Mouse (Mus musculus) C2C12 (cell line): Measurements from ENCODE around the gene Nyap2. TPM values are rescaled to one million over a fixed set of nuclear protein-coding genes. Genes with fewer than 3 reads are reported as not detected.
A peak's percentile ranks its signal among the peaks of the same experiment; 100 is the strongest.

ENCODE experiments used
- H3K27me3 ChIP-seq: one replicate; pipeline ENCODE4 v1.6.1; 2011; ENCODE audit not compliant: control insufficient read depth, insufficient read depth, insufficient read length
- H3K36me3 ChIP-seq: one replicate; pipeline ENCODE4 v1.6.1; 2011; ENCODE audit not compliant: control insufficient read depth, insufficient read depth
- H3K4me3 ChIP-seq: one replicate; pipeline ENCODE4 v1.5.1; 2011; ENCODE audit warnings: mild to moderate bottlenecking, control low read depth; ENCODE audit not compliant: poor library complexity, insufficient read depth, severe bottlenecking
- H3K79me2 ChIP-seq: one replicate; pipeline ENCODE4 v1.6.1; 2011; ENCODE audit not compliant: control insufficient read depth, insufficient read depth
- H3K79me3 ChIP-seq: one replicate; pipeline ENCODE4 v1.6.1; 2011; ENCODE audit warnings: low read depth, control low read depth
- H3ac ChIP-seq: one replicate; pipeline ENCODE3; 2011; ENCODE audit warnings: low read depth; ENCODE audit not compliant: control insufficient read depth, insufficient read length
- CEBPB ChIP-seq: IDR thresholded peaks from one replicate; pipeline ENCODE4 v1.6.1; 2011; ENCODE audit warnings: low read depth, mild to moderate bottlenecking, control low read depth, moderate library complexity
- CTCF ChIP-seq: IDR thresholded peaks from one replicate; pipeline ENCODE4 v1.5.1; 2011; ENCODE audit not compliant: control insufficient read depth, insufficient read depth, insufficient read length
- FOSL1 ChIP-seq: IDR thresholded peaks from one replicate; pipeline ENCODE4 v1.8.0; 2011; ENCODE audit warnings: mild to moderate bottlenecking, low read length; ENCODE audit not compliant: poor library complexity, insufficient read depth, severe bottlenecking
- MAX ChIP-seq: IDR thresholded peaks from one replicate; pipeline ENCODE4 v1.6.1; 2011; ENCODE audit warnings: mild to moderate bottlenecking, control low read depth
- MYOD1 ChIP-seq: IDR thresholded peaks from one replicate; pipeline ENCODE4 v1.6.1; 2011; ENCODE audit warnings: low read depth; ENCODE audit not compliant: control insufficient read depth, insufficient read length
- MYOG ChIP-seq: IDR thresholded peaks from one replicate; pipeline ENCODE4 v1.6.1; 2011; ENCODE audit not compliant: control insufficient read depth, insufficient read length; ENCODE audit errors: extremely low read depth
- USF1 ChIP-seq: IDR thresholded peaks from one replicate; pipeline ENCODE4 v1.6.1; 2011; ENCODE audit warnings: low read depth, mild to moderate bottlenecking, control low read depth, moderate library complexity
- polyA plus RNA-seq: library from polyadenylated mRNA; unstranded; fragments of >200 nt; fragmentation: generic; extraction: Trizol; gene quantifications from one replicate; pipeline ENCODE4 v1.2.1, GENCODE M21; 2012; ENCODE audit warnings: missing spikeins

Nyap2 gene
- polyA plus RNA-seq, 1 experiment = not detected

DNA sequence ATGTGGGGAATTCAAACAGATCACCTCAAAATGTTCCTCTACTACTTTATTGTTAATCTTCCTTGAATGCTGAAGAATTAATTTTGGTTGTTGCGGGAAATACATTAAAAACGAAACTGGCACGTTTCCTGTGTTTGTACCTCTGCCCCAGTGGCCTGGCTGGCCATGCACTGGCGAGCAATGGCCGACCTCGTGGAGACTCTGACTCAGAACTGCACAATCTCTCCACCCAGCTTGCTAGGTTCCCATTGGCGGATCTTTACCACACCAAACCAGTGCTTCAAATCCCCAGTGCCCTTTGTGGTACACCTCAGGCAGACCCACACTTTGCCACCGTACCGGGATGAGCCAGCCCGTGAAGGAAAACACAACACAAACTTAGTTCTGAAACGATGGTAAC lies 173.3 kb downstream of the Nyap2 start:
- Histone ChIP-seq H3K4me3 (no peak overlapping the region), H3K79me3 (no peaks in the 10 kb centered on the region), H3ac (no peak overlapping the region), H3K36me3 (no peaks in the 10 kb centered on the region), H3K79me2 (no peaks in the 10 kb centered on the region), H3K27me3 (no peaks in the 10 kb centered on the region)
- no peak for TF ChIP-seq CTCF
- peak; percentile 76 for TF ChIP-seq MAX
- TF ChIP-seq CEBPB = no peak
- TF ChIP-seq MYOG = no peak
- no peak for TF ChIP-seq FOSL1
- TF ChIP-seq MYOD1 = no peak
- no peak for TF ChIP-seq USF1

DNA sequence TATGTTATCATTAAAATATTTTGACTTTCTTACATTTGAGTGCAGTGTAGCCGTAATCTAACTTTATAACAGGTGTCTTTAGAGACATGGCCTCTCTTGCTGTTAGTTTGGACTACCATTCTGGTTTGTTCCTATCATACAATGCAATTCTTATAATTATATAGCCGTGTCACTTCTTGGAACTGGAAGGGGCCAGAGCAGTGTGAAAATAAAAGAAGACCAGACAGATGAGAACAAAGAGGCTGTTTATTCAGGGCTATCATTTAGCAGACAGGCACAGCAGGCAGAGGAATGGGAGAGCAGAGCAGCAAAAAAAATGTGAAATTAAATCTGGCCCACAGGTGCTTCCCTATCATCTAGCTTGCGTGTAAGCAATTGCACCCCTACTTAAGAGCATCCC lies 189.7 kb downstream of the Nyap2 start:
- H3K36me3 ChIP-seq = no peaks in the 10 kb centered on the region
- no peak overlapping the region for H3K4me3 ChIP-seq
- TF ChIP-seq CTCF = no peak
- TF ChIP-seq MYOD1 = no peak
- TF ChIP-seq FOSL1 = no peak
- TF ChIP-seq MAX = no peak
- no peak for TF ChIP-seq CEBPB
- TF ChIP-seq MYOG = no peak
- TF ChIP-seq USF1 = no peak
- H3ac ChIP-seq = no peak overlapping the region
- no peaks in the 10 kb centered on the region for H3K79me3 ChIP-seq
- no peaks in the 10 kb centered on the region for H3K27me3 ChIP-seq
- H3K79me2 ChIP-seq = no peaks in the 10 kb centered on the region

GRCm38 (mm10) chr1:81280978-81281377 lies 204.2 kb downstream of the Nyap2 start:
- Histone ChIP-seq H3K79me3 (no peaks in the 10 kb centered on the region), H3K36me3 (no peaks in the 10 kb centered on the region), H3K79me2 (no peaks in the 10 kb centered on the region), H3ac (no peak overlapping the region), H3K27me3 (no peaks in the 10 kb centered on the region), H3K4me3 (no peak overlapping the region)
- TF ChIP-seq CEBPB (no peak), USF1 (no peak), MYOD1 (no peak), FOSL1 (no peak), CTCF (no peak), MAX (no peak), MYOG (no peak)

DNA sequence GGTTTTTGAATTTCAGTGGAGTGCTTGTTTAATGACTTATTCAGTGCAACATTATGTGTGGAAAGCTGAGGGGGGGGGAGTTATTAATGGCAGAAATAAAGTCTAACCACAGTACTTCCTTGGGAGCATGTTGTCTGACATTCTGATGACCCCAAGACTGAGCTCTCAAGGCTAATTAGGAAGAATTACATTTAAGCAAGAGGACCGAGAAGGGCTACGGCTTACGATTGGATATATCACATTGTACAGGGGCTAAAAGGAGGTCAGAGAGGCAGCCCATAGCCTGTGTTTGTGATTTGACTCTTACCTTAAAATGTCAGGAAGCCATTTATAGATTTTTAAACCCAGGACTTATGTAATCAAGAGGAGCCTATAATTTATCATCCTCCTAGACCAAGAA lies 208.9 kb downstream of the Nyap2 start:
- H3K79me3 ChIP-seq = no peaks in the 10 kb centered on the region
- H3K4me3 ChIP-seq = no peak overlapping the region
- no peak overlapping the region for H3ac ChIP-seq
- no peaks in the 10 kb centered on the region for H3K36me3 ChIP-seq
- H3K27me3 ChIP-seq = no peaks in the 10 kb centered on the region
- no peaks in the 10 kb centered on the region for H3K79me2 ChIP-seq
- TF ChIP-seq CEBPB (no peak), MYOG (no peak), MAX (no peak), MYOD1 (no peak), CTCF (no peak), USF1 (no peak), FOSL1 (no peak)

GRCm38 (mm10) chr1:81287088-81287487 lies 210.3 kb downstream of the Nyap2 start:
- Histone ChIP-seq H3K4me3 (no peak overlapping the region), H3K79me3 (no peaks in the 10 kb centered on the region), H3K36me3 (no peaks in the 10 kb centered on the region), H3K79me2 (no peaks in the 10 kb centered on the region), H3ac (no peak overlapping the region), H3K27me3 (no peaks in the 10 kb centered on the region)
- no peak for TF ChIP-seq MYOG
- TF ChIP-seq MAX = no peak
- TF ChIP-seq MYOD1 = no peak
- TF ChIP-seq CTCF = peak; percentile 4
- TF ChIP-seq USF1 = no peak
- TF ChIP-seq CEBPB = no peak

DNA sequence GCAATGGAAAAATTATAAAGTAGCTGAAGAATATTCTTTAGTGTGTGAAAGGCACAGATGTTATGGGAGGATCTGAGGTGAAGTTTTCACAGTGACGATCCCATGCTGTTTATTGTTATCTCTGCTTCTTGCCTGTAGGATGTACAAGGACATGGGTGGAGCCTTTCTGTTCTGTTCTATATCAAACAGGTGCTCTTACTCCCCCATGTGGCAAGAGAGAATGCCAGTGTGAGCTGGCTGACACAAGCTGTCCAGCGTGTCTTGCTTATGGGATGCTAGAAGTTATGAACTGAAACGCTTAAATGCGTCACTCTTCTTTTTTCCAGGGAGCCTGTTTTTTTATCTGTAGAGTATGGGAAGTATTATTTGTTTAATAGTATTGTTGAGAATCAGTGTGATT lies 224.0 kb downstream of the Nyap2 start:
- Histone ChIP-seq H3ac (no peak overlapping the region), H3K27me3 (peaks cover 4% of the 10 kb centered on the region), H3K4me3 (no peak overlapping the region), H3K79me2 (no peaks in the 10 kb centered on the region), H3K79me3 (no peaks in the 10 kb centered on the region), H3K36me3 (no peaks in the 10 kb centered on the region)
- TF ChIP-seq MYOG (no peak), CEBPB (no peak), FOSL1 (no peak), USF1 (no peak), MAX (no peak), CTCF (no peak), MYOD1 (no peak)
